Mouse (Mus musculus) embryo, embryonic 10 days (tissue): ENCODE measurements at regions not wholly inside any gene's neighbourhood (a gene's known extent, or its start where the extent isn't known, plus 50 kb on each side); places are given as distances from the start of the nearest gene placed in this dataset.

ENCODE experiments used
- DNase-seq: peaks from one replicate; pipeline ENCODE4 v3.0.0-alpha.2; 2015; ENCODE audit warnings: low spot score

GRCm38 (mm10) chr4:54045258-54046029 is 219.6 kb downstream of the Tmem38b start:
- no peak for DNase-seq

- DNase-seq = no peak
These were observed 238.5 kb downstream of the Tmem38b start for GRCm38 (mm10) chr4:54064331-54064730.

- no peak for DNase-seq
These were observed 246.1 kb downstream of the Tmem38b start for GRCm38 (mm10) chr4:54071951-54072350.

GRCm38 (mm10) chr4:54072482-54072881 is 246.6 kb downstream of the Tmem38b start:
- DNase-seq = no peak

GRCm38 (mm10) chr4:54072932-54073331 is 247.1 kb downstream of the Tmem38b start:
- DNase-seq = peak; percentile 72

- DNase-seq = no peak
These were observed 247.6 kb downstream of the Tmem38b start for GRCm38 (mm10) chr4:54073483-54073882.

- no peak for DNase-seq
These were observed 248.4 kb downstream of the Tmem38b start for GRCm38 (mm10) chr4:54074226-54074625.

GRCm38 (mm10) chr4:54080526-54080925 is 254.7 kb downstream of the Tmem38b start:
- no peak for DNase-seq

GRCm38 (mm10) chr4:54081411-54081810 is 255.6 kb downstream of the Tmem38b start:
- DNase-seq = no peak

GRCm38 (mm10) chr4:54084747-54085146 is 258.9 kb downstream of the Tmem38b start:
- no peak for DNase-seq

GRCm38 (mm10) chr4:54094285-54094997 is 268.6 kb downstream of the Tmem38b start:
- DNase-seq = no peak

GRCm38 (mm10) chr4:54095200-54095930 is 269.5 kb downstream of the Tmem38b start:
- DNase-seq = no peak

GRCm38 (mm10) chr4:54097543-54097942 is 271.7 kb downstream of the Tmem38b start:
- no peak for DNase-seq

- DNase-seq = no peak
These were observed 274.4 kb downstream of the Tmem38b start for GRCm38 (mm10) chr4:54100282-54100681.

- DNase-seq = no peak
These were observed 281.1 kb downstream of the Tmem38b start for GRCm38 (mm10) chr4:54106976-54107375.

GRCm38 (mm10) chr4:54116310-54116709 is 290.5 kb downstream of the Tmem38b start:
- DNase-seq = no peak

- peak; percentile 63 for DNase-seq
These were observed 292.5 kb downstream of the Tmem38b start for GRCm38 (mm10) chr4:54118179-54118846.

GRCm38 (mm10) chr4:54128717-54129698 is 303.2 kb downstream of the Tmem38b start:
- no peak for DNase-seq

- no peak for DNase-seq
These were observed 330.3 kb downstream of the Tmem38b start for GRCm38 (mm10) chr4:54156146-54156545.

- DNase-seq = no peak
These were observed 335.6 kb downstream of the Tmem38b start for GRCm38 (mm10) chr4:54161337-54161993.
